Mouse (Mus musculus) kidney, adult 2 months (tissue): Measurements from ENCODE around the gene Frrs1l. TPM values are rescaled to one million over a fixed set of nuclear protein-coding genes. Genes with fewer than 3 reads are reported as not detected.

Experiments
- DNase-seq: peaks from one replicate; pipeline ENCODE4 v3.0.0; 2021
- H3K27ac ChIP-seq: fragments of 200-500 bp; 2 replicates; pipeline ENCODE4 v1.5.1; 2012; ENCODE audit warnings: low read depth, low read length, control low read depth, inconsistent platforms; ENCODE audit not compliant: insufficient read depth
- H3K27me3 ChIP-seq: fragments of 200-500 bp; replicated peaks from 2 replicates; pipeline ENCODE4 v1.6.1; 2012; ENCODE audit warnings: mild to moderate bottlenecking, moderate library complexity, low read length, inconsistent platforms; ENCODE audit not compliant: control insufficient read depth, insufficient read depth
- H3K36me3 ChIP-seq: fragments of 200-500 bp; 2 replicates; pipeline ENCODE4 v1.6.1; 2012; ENCODE audit warnings: mild to moderate bottlenecking, moderate library complexity, low read length, inconsistent platforms; ENCODE audit not compliant: control insufficient read depth, insufficient read depth
- H3K4me1 ChIP-seq: fragments of 200-500 bp; 2 replicates; pipeline ENCODE4 v1.6.1; 2011; ENCODE audit warnings: low read length; ENCODE audit not compliant: control insufficient read depth, insufficient read depth
- H3K4me3 ChIP-seq: fragments of 200-500 bp; 2 replicates; pipeline ENCODE4 v1.5.1; 2011; ENCODE audit warnings: mild to moderate bottlenecking, low read depth, low read length, control low read depth; ENCODE audit not compliant: insufficient read depth
- CTCF ChIP-seq: fragments of 200-500 bp; conservative IDR thresholded peaks from 2 replicates; pipeline ENCODE4 v1.5.1; 2011; ENCODE audit warnings: low read depth, mild to moderate bottlenecking, control low read depth, low read length, moderate library complexity, mixed read lengths; ENCODE audit not compliant: insufficient read depth, insufficient read length
- POLR2A ChIP-seq: fragments of 200-500 bp; IDR thresholded peaks from one replicate; pipeline ENCODE4 v1.6.1; 2011; ENCODE audit warnings: low read depth, low read length, control low read depth
- WGBS: fragments of 180-500 bp; shearing (Covaris S2); methylation state at CpG from one replicate; pipeline ENCODE4 v1.1.7; 2018; 5-methylcytosine and 5-hydroxymethylcytosine counted together
- polyA plus RNA-seq: library from polyadenylated mRNA; depleted of rRNA; stranded (reverse); fragments of >200 nt; gene quantifications from 2 replicates; pipeline ENCODE4 v1.2.3, GENCODE M21; 2012

The Frrs1l gene
- polyA plus RNA-seq, 1 experiment = 0.02 TPM

GRCm38 (mm10) chr4:56946641-56947640 is 43.2 kb downstream of the Frrs1l start, which contains the start of gene Tmem245:
Gene Tmem245 (minus strand): TSS chr4:56947437.
- H3K4me1 ChIP-seq = peaks cover 27% of the 10 kb centered on the region
- TF ChIP-seq CTCF (no peak), POLR2A (no peak)
- WGBS = 2% methylated on average over 107 of the region's 107 CpGs
- H3K36me3 ChIP-seq = no peaks in the 10 kb centered on the region
- H3K4me3 ChIP-seq = peak within 1 kb of the TSS; percentile 88
- peak; percentile 97 for DNase-seq
- H3K27me3 ChIP-seq = no peaks in the 10 kb centered on the region
- peak within 1 kb of the TSS; percentile 96 for H3K27ac ChIP-seq

GRCm38 (mm10) chr4:56946180-56946579 is 44.0 kb downstream of the Frrs1l start:
- WGBS = under 1% methylated on average over 14 of the region's 14 CpGs
- no peak for TF ChIP-seq CTCF
- no peak for TF ChIP-seq POLR2A
- Histone ChIP-seq H3K27ac (peak overlapping the region; percentile 96), H3K27me3 (no peaks in the 10 kb centered on the region), H3K4me3 (peak overlapping the region; percentile 88), H3K4me1 (peaks cover 27% of the 10 kb centered on the region), H3K36me3 (no peaks in the 10 kb centered on the region)
- no peak for DNase-seq

DNA sequence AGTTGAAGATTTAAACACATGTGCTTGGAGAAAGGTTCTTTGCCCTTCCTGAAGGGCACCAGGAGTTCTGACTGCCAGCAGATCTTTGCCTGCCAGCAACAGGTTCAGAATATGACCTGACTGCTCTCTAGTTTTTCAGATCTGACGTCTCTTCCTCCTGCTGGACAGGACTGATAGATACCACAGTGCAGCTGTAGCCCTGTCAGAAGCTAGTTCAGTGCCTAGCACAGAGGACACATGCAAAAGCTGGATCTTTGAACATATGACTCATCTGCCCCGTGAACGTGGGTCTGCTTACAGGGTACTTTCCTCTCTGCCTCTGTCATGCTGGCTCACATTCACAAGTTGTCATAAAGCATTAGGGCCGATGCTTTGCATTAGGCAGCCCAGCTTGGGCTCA is 45.9 kb downstream of the Frrs1l start:
- Histone ChIP-seq H3K4me1 (peaks cover 34% of the 10 kb centered on the region), H3K27me3 (no peaks in the 10 kb centered on the region), H3K27ac (peak overlapping the region; percentile 81), H3K4me3 (no peak overlapping the region), H3K36me3 (no peaks in the 10 kb centered on the region)
- WGBS = 24% methylated on average over 4 of the region's 4 CpGs
- TF ChIP-seq POLR2A = no peak
- TF ChIP-seq CTCF = peak; percentile 36
- peak; percentile 84 for DNase-seq

GRCm38 (mm10) chr4:56943258-56943657 is 46.9 kb downstream of the Frrs1l start:
- H3K4me3 ChIP-seq = no peak overlapping the region
- no peak for DNase-seq
- TF ChIP-seq CTCF = no peak
- no peak for TF ChIP-seq POLR2A
- peaks cover 34% of the 10 kb centered on the region for H3K4me1 ChIP-seq
- peak overlapping the region; percentile 81 for H3K27ac ChIP-seq
- no peaks in the 10 kb centered on the region for H3K36me3 ChIP-seq
- no peaks in the 10 kb centered on the region for H3K27me3 ChIP-seq
- WGBS = 28% methylated on average over 1 of the region's 1 CpGs

DNA sequence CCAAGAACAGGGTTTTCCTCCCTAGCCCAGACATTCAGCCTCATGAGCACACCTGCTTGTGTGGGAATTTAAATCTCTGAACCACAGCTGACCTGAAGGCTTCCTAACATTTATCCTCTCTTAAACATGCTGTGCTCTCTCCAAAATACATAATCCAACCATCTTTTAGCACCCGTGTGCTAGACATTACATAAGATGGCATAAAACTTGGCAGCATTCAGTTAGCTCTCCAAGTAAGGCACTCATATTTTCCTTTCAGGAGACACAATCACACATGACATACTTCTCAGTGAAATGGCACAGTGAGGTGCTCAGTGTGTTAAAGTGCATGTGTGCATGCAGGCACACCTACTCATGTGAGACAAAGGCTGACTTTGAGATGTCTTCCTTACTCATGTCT is 47.6 kb downstream of the Frrs1l start:
- Histone ChIP-seq H3K27me3 (no peaks in the 10 kb centered on the region), H3K27ac (peak overlapping the region; percentile 81), H3K4me3 (no peak overlapping the region), H3K36me3 (no peaks in the 10 kb centered on the region), H3K4me1 (peaks cover 34% of the 10 kb centered on the region)
- no peak for TF ChIP-seq CTCF
- no peak for TF ChIP-seq POLR2A
- WGBS = 49% methylated on average over 1 of the region's 1 CpGs
- no peak for DNase-seq

DNA sequence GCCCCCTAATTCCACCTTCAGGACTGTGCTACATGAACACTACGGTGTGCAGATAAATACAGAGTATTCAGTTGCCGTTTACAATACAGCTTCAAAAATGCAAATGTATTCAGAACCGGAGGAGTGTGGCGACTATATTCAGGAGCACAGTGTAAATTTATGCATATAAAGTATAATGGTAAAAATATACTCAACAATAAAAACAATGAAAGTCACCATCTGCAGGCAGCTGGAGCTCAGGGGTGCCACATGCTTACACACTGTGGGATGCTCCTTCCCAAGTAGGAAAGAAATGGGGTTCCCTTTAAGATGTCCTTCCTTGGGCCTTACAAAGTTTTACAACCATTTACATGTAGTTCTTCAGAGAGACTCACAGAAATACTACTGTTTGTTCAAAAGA is 48.7 kb downstream of the Frrs1l start:
- 71% methylated on average over 4 of the region's 4 CpGs for WGBS
- no peak overlapping the region for H3K27ac ChIP-seq
- H3K4me3 ChIP-seq = no peak overlapping the region
- H3K27me3 ChIP-seq = no peaks in the 10 kb centered on the region
- no peak for DNase-seq
- H3K4me1 ChIP-seq = peaks cover 45% of the 10 kb centered on the region
- H3K36me3 ChIP-seq = no peaks in the 10 kb centered on the region
- no peak for TF ChIP-seq CTCF
- no peak for TF ChIP-seq POLR2A

- TF ChIP-seq POLR2A (no peak), CTCF (no peak)
- Histone ChIP-seq H3K27ac (peak overlapping the region; percentile 56; the same call in 1 of the 2 replicates), H3K36me3 (no peaks in the 10 kb centered on the region), H3K4me3 (no peak overlapping the region), H3K4me1 (peaks cover 28% of the 10 kb centered on the region), H3K27me3 (no peaks in the 10 kb centered on the region)
- WGBS = 10% methylated on average over 6 of the region's 6 CpGs
- DNase-seq = peak; percentile 69
Observed at GRCm38 (mm10) chr4:56937136-56937535, 53.1 kb downstream of the Frrs1l start.
